Mouse (Mus musculus): ENCODE measurements around the gene Atp6v1e2.

The Atp6v1e2 gene

DNA sequence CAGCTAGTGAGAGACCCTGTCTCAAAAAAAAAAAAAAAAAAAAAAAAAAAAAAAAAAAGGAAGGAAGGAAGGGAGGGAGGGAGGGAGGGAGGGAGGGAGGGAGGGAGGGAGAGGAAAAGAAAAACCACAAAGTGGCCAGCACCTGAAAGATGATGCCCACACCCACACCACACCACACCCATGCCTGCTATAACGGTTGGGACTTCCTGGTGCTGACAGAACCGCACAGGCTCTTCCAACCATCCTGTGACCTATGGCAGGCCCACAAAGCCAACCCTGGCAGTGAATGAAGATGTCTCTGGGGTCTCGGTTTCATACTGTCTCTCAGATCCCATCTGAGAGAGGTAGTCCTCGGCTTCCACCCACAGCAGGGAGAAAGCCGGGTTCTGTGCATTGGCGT lies 18.3 kb downstream of the Atp6v1e2 start:
- in situ Hi-C loops (cut with MboI; ENCODE audit: unreplicated experiment in 2 of 2) = loop anchor here in 1 of 2 experiments (25.0 kb wide), 1 partner anchor 633 kb away; no protein-coding TSS in a partner anchor

DNA sequence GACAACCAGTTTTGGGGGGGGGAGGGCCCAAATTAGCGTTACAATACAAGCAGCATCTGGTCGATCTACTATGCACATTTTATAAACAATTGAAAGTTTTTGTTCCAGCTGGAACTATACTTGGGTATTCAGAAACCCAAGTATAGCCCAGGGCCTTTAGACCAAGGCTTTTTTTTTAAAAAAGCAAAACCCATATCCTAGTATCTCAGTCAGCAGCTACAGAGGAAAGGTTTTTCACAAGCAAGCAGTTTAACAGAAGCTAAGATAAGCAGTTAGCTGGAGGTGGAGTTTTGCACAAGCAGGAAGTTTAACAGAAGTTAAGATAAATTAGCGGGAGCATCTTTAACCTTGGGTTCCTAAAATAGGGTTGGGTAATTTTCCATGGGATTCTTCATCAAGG lies 20.9 kb downstream of the Atp6v1e2 start:
- in situ Hi-C loops (cut with MboI; ENCODE audit: unreplicated experiment in 2 of 2) = loop anchor here in 1 of 2 experiments (25.0 kb wide), 1 partner anchor 635 kb away; no protein-coding TSS in a partner anchor

DNA sequence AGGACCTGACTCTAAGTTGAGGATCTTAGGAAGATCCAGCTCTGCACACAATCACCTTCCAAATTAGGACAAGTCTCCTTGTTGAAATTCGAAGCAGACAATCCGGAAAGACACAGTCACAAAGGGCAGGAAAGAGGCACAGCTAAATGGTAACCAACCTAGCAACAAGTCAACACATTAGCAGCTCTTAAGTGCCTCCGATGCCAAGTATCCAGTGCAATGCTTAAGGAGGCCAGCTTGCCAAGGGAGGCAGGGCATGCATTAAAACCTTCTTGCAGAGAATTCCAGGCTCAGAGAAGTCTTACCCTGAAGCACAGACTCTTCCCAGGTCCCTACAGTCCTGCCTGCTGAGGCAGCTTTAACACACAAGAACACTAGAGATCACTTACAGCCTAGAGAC lies 23.0 kb downstream of the Atp6v1e2 start:
- in situ Hi-C loops (cut with MboI; ENCODE audit: unreplicated experiment in 2 of 2) = loop anchor here (25.0 kb wide), 1 partner anchor 638 kb away; no protein-coding TSS in a partner anchor

- in situ Hi-C loops (cut with MboI; ENCODE audit: unreplicated experiment in 2 of 2) = loop anchor here (5.0 to 25.0 kb wide), 3 partner anchors 123 to 643 kb away; no protein-coding TSS in a partner anchor
These were observed 28.0 kb downstream of the Atp6v1e2 start for GRCm38 (mm10) chr17:86919729-86920128.

DNA sequence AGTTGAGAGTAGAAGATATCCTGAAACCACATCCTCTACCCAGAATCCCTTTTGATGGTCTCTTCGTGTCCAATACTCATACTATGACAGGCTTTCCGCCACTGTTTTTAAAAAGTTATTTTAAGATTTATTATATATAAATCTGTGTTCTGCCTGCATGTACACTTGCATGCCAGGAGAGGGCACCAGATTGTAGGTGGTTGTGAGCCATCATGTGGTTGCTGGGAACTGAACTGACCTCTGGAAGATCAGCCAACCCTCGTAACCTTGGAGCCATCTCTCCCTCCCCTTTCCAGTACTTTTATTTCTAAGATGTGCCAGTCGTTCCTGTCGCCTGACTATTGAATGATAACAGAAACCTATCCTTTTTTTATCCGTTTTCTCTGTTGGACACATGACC lies 28.9 kb downstream of the Atp6v1e2 start:
- in situ Hi-C loops (cut with MboI; ENCODE audit: unreplicated experiment in 2 of 2) = loop anchor here (5.0 to 25.0 kb wide), 3 partner anchors 124 to 644 kb away; no protein-coding TSS in a partner anchor

DNA sequence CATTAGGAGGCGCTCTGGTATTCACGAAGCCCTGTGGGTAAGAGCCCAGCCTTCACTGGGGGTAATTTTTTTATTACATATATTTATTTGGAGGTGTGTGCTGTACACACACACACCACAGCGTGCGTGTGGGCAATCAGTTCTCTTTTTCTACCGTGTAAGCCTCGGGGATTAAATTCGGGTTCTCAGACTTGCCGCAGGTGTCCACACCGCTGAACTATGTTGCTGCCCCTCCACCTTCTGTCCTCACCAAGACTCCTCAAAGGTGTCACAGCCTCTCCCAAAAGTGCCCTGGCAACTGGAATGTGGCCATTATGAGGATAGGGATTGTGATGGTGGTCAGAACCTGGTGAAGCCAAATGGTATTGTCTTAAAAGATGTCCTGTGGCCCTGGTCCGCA lies 30.6 kb downstream of the Atp6v1e2 start, which contains the start of gene Tmem247:
Gene Tmem247, plus strand, starts transcription at position 301 of the 400 bp plus-strand sequence.
- in situ Hi-C loops (cut with MboI; ENCODE audit: unreplicated experiment in 2 of 2) = loop anchor here (5.0 to 25.0 kb wide), 3 partner anchors 125 to 645 kb away; no protein-coding TSS in a partner anchor

DNA sequence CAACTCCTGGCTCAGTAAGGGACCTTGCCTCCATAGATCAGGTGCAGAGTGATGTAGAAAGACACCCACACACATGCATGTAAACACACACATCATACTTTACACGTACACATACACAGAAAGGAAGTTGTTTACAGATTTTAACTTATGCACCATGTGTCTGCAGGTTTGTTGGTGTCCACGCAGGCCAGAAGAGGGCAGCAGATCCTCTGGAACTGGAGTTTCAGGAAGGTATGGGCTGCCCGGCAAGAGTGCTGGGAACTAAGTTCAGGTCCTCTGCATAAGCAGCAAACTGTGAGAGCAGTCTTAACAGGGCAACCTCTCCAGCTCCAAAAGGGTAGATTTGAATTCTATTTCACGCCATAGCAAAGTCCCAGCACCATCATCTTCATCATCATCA lies 32.2 kb downstream of the Atp6v1e2 start:
- in situ Hi-C loops (cut with MboI; ENCODE audit: unreplicated experiment in 2 of 2) = loop anchor here (5.0 to 25.0 kb wide), 3 partner anchors 127 to 647 kb away; no protein-coding TSS in a partner anchor

- in situ Hi-C loops (cut with MboI; ENCODE audit: unreplicated experiment in 2 of 2) = loop anchor here in 1 of 2 experiments (25.0 kb wide), 1 partner anchor 649 kb away; no protein-coding TSS in a partner anchor
These were observed 34.6 kb downstream of the Atp6v1e2 start for GRCm38 (mm10) chr17:86913003-86913607.

DNA sequence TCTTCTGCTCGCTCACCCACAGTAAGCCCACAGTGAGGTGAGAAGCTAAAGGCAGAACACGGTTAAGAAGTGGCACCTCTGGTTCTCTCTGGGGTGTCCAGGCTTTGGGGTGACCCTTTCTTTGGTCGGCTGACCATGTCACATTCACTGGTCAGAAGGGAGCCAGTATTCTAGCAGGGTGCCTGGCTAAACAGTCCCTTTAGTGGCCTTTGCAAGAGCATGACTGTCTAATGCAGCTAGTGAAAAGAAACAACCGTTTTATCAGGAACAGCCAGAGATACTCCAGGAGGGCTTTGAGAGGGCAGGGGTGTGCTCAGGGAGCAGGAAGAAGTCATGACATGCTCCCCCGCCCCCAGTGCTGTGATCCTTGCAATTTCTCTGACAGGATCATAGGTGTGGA lies 36.4 kb downstream of the Atp6v1e2 start:
- in situ Hi-C loops (cut with MboI; ENCODE audit: unreplicated experiment in 2 of 2) = loop anchor here in 1 of 2 experiments (25.0 kb wide), 1 partner anchor 651 kb away; no protein-coding TSS in a partner anchor

- in situ Hi-C loops (cut with MboI; ENCODE audit: unreplicated experiment in 2 of 2) = loop anchor here (5.0 to 25.0 kb wide), 6 partner anchors 418 to 1725 kb away; partner anchors contain the start of gene Srbd1 (in 1 of the 2)
These were observed 37.8 kb downstream of the Atp6v1e2 start for GRCm38 (mm10) chr17:86909733-86910495.

DNA sequence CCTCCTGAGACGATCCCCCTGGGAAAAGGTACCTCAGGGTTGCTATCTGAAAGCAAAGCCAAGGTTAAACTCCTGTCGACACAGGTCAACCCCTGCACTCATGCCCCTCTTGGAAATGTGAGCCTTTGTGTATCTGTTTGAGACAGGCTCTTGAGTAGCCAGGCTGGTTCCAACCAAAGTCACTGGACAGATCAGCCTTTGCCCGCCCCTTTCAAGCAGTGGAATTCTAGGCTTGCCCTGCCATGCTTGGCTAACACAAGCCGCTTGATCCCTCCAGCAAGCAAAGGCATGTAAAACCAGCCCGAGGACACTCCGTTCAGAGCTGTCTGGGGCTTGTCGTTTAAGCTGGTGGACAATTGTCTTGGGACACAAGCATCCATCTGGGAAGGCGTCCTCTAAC lies 39.4 kb downstream of the Atp6v1e2 start:
- in situ Hi-C loops (cut with MboI; ENCODE audit: unreplicated experiment in 2 of 2) = loop anchor here (5.0 to 25.0 kb wide), 6 partner anchors 416 to 1724 kb away; partner anchors contain the start of gene Srbd1 (in 1 of the 2)

DNA sequence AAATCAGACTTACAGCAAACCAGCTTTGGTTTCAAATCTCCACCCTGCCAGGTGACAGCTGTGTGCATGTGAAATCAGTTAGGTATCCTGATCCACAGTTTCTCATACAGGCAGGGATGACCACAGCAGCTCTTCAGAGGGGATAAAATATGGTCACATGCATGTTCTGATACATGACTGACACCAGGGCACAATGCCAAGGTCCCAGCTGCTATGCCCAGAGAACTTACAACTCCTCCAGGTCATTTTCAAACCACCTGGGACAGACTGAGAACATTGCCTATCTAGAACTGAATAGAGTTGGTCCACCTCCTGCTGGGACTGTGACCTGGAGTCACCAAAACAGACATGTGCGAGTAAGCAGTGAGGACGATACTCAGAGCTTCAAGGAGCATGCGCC lies 40.6 kb downstream of the Atp6v1e2 start:
- in situ Hi-C loops (cut with MboI; ENCODE audit: unreplicated experiment in 2 of 2) = loop anchor here (5.0 to 25.0 kb wide), 6 partner anchors 415 to 1722 kb away; partner anchors contain the start of gene Srbd1 (in 1 of the 2)

GRCm38 (mm10) chr17:86906601-86907000 lies 41.1 kb downstream of the Atp6v1e2 start:
- in situ Hi-C loops (cut with MboI; ENCODE audit: unreplicated experiment in 2 of 2) = loop anchor here (5.0 to 25.0 kb wide), 6 partner anchors 414 to 1722 kb away; partner anchors contain the start of gene Srbd1 (in 1 of the 2)

- in situ Hi-C loops (cut with MboI; ENCODE audit: unreplicated experiment in 2 of 2) = loop anchor here (5.0 to 25.0 kb wide), 6 partner anchors 414 to 1721 kb away; partner anchors contain the start of gene Srbd1 (in 1 of the 2)
These were observed 41.6 kb downstream of the Atp6v1e2 start for GRCm38 (mm10) chr17:86906136-86906461.

GRCm38 (mm10) chr17:86905297-86906135 lies 42.2 kb downstream of the Atp6v1e2 start:
- in situ Hi-C loops (cut with MboI; ENCODE audit: unreplicated experiment in 2 of 2) = loop anchor here (5.0 to 25.0 kb wide), 6 partner anchors 413 to 1721 kb away; partner anchors contain the start of gene Srbd1 (in 1 of the 2)

GRCm38 (mm10) chr17:86904206-86904605 lies 43.5 kb downstream of the Atp6v1e2 start:
- in situ Hi-C loops (cut with MboI; ENCODE audit: unreplicated experiment in 2 of 2) = loop anchor here (10.0 to 25.0 kb wide), 5 partner anchors 658 to 1719 kb away; partner anchors contain the start of gene Srbd1 (in 1 of the 2)

GRCm38 (mm10) chr17:86903596-86903995 lies 44.1 kb downstream of the Atp6v1e2 start:
- in situ Hi-C loops (cut with MboI; ENCODE audit: unreplicated experiment in 2 of 2) = loop anchor here (10.0 to 25.0 kb wide), 5 partner anchors 659 to 1719 kb away; partner anchors contain the start of gene Srbd1 (in 1 of the 2)

DNA sequence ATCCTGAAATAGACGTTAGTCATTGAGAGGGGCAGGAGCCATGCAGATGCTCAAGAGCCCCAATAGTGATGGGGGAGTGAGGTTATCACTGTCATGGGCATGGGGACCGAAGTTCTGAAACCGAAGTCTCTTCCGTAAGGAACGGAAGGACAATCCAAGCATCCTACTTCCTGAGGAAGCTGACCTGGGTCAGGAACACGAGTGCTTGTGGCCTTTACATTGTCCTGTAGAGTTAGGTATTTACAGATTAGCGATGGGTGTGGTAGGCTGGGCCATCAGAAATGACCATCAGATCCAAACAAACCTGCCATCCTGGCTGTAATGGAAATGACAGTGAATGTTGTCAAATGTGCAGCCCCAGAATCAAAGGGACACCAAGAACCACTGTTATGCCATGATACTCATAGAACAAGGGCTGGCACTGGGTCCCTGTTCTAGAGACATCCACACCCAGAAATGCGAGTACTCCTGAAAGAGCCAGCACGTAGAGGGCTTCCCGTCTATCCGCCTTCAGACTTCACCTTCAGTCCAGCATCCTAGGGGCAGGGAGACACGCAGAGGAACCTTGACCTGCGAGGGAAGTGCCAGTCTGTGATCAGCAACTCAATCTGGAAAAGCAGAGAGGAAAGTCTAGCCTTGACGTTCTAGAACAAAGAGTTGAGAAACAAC lies 45.2 kb downstream of the Atp6v1e2 start:
- in situ Hi-C loops (cut with MboI; ENCODE audit: unreplicated experiment in 2 of 2) = loop anchor here (10.0 to 25.0 kb wide), 5 partner anchors 660 to 1718 kb away; partner anchors contain the start of gene Srbd1 (in 1 of the 2)

GRCm38 (mm10) chr17:86900564-86900963 lies 47.1 kb downstream of the Atp6v1e2 start:
- in situ Hi-C loops (cut with MboI; ENCODE audit: unreplicated experiment in 2 of 2) = loop anchor here (10.0 to 25.0 kb wide), 5 partner anchors 662 to 1716 kb away; partner anchors contain the start of gene Srbd1 (in 1 of the 2)

All from v-Abl transformed pro-B cells (cell line).